Mouse (Mus musculus) bone marrow macrophage, adult 2 months (primary cell): ENCODE measurements around the gene Cmtm1.

ENCODE experiments used
- CTCF ChIP-seq: IDR thresholded peaks from 2 replicates; pipeline ENCODE4 v1.5.1; 2012; ENCODE audit warnings: low read depth, mild to moderate bottlenecking, low read length, moderate library complexity
- POLR2A ChIP-seq: IDR thresholded peaks from 2 replicates; pipeline ENCODE4 v1.6.1; 2012; ENCODE audit warnings: mild to moderate bottlenecking, low read depth, low read length, borderline replicate concordance

DNA sequence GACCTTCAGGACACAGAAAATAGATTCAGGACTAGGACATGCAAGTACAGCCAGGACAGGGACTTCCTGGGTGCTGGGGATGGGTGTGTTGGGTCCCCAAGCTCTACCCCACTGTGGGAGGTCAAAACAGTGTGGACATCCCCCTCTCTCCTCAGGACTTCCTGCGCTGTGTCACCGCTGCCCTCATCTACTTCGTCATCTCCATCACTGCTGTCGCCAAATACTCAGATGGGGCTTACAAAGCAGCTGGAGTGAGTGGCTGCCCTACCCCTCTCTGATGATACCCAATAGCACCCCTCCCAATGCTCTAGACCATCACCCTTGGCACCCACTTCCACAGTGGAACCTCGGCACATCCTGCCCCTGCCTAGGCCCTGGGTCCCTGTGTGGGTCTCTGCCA lies 34.7 kb upstream of the Cmtm1 start:
- TF ChIP-seq CTCF (no peak), POLR2A (no peak)
